Mouse (Mus musculus) embryonic facial prominence, embryonic 12.5 days (tissue): ENCODE measurements around the gene Zc3hav1. TPM values are rescaled to one million over a fixed set of nuclear protein-coding genes. Genes with fewer than 3 reads are reported as not detected.

Experiments
- ATAC-seq: fragments of 200-750 bp; cut with Nextera tagmentation; 2 replicates; pipeline ENCODE4 v1.8.0; 2017; ENCODE audit not compliant: insufficient number of reproducible peaks, insufficient read depth, low FRiP score, low TSS enrichment
- H3K27ac ChIP-seq: fragments of 300-500 bp; sonication (generic); 2 replicates; pipeline ENCODE4 v1.5.1; 2016; ENCODE audit warnings: mild to moderate bottlenecking
- H3K27me3 ChIP-seq: fragments of 300-500 bp; sonication (generic); 2 replicates; pipeline ENCODE4 v1.6.1; 2016; ENCODE audit warnings: mild to moderate bottlenecking, moderate library complexity
- H3K36me3 ChIP-seq: fragments of 300-500 bp; sonication (generic); 2 replicates; pipeline ENCODE4 v1.6.1; 2016; ENCODE audit warnings: mild to moderate bottlenecking
- H3K4me1 ChIP-seq: fragments of 300-500 bp; sonication (generic); 2 replicates; pipeline ENCODE4 v1.6.1; 2016
- H3K4me2 ChIP-seq: fragments of 300-500 bp; sonication (generic); replicated peaks from 2 replicates; pipeline ENCODE4 v1.6.1; 2016; ENCODE audit warnings: mild to moderate bottlenecking, moderate library complexity
- H3K4me3 ChIP-seq: fragments of 300-500 bp; sonication (generic); 2 replicates; pipeline ENCODE4 v1.5.1; 2016; ENCODE audit warnings: mild to moderate bottlenecking
- H3K9ac ChIP-seq: fragments of 300-500 bp; sonication (generic); 2 replicates; pipeline ENCODE4 v1.6.1; 2016; ENCODE audit warnings: mild to moderate bottlenecking, moderate library complexity
- H3K9me3 ChIP-seq: fragments of 300-500 bp; sonication (generic); 2 replicates; pipeline ENCODE4 v1.6.1; 2016; ENCODE audit warnings: mild to moderate bottlenecking, moderate library complexity
- WGBS: fragments of 180-500 bp; shearing (Covaris S2); methylation state at CpG from one replicate; pipeline ENCODE4 v1.1.7; 2016; 5-methylcytosine and 5-hydroxymethylcytosine counted together
- polyA plus RNA-seq: library from polyadenylated mRNA; unstranded; fragments of >200 nt; fragmentation: Nextera tagmentation; extraction: Ambion mirVana; gene quantifications from 2 replicates; pipeline ENCODE4 v1.2.1, GENCODE M21; 2016

The Zc3hav1 gene
- polyA plus RNA-seq, 1 experiment from 2014 or later: 2.7 TPM

DNA sequence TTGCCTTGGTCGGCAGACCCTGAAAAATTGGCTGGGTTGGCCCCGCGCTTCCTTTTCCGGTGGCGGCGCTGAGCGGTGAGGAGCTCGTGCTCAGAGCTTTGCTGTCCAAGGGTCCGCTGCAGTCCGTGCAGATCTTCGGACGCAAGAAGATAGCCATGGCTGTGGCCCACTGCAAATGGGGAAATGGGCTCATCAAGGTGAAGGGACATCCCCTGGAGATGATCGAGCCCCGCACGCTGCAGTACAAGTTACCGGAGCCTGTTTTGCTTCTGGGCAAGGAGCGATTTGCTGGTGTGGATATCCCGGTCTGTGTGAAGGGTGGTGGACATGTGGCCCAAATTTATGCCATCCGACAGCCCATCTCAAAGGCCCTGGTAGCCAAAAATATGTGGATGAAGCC, 70.0 kb downstream of the Zc3hav1 start:
- ATAC-seq: no peak
- Histone ChIP-seq H3K4me3 (no peak overlapping the region), H3K27ac (no peak overlapping the region), H3K4me1 (no peaks in the 10 kb centered on the region), H3K9ac (no peak overlapping the region), H3K9me3 (peaks cover 16% of the 10 kb centered on the region; the same call in 1 of the 2 replicates), H3K27me3 (no peaks in the 10 kb centered on the region), H3K36me3 (peaks cover 53% of the 10 kb centered on the region), H3K4me2 (no peak overlapping the region)
- 97% methylated on average over 19 of the region's 19 CpGs for WGBS

DNA sequence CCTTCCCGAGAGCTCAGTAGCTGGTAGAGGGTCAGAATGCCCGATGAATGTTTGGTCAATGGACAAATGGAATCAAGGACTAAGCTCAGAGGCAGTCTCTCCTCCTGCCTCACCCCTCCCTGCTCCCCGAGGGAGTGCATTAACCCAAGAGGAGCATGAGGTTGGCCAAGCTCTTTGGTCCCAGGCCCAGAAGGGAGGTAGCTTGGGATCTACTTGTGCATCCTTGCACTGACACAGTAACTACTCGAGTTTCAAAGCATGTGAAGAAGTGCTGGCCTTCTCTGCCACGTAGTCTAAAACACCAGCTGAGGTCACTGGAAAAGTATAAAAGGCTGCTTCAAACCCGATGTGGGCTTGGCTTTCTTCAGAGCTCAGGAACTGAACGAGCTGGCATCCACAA, 89.9 kb downstream of the Zc3hav1 start:
- H3K36me3 ChIP-seq: no peaks in the 10 kb centered on the region
- H3K27me3 ChIP-seq: no peaks in the 10 kb centered on the region
- H3K4me3 ChIP-seq: no peak overlapping the region
- no peak overlapping the region for H3K4me2 ChIP-seq
- WGBS: 78% methylated on average over 7 of the region's 7 CpGs
- no peaks in the 10 kb centered on the region for H3K4me1 ChIP-seq
- H3K27ac ChIP-seq: no peak overlapping the region
- H3K9ac ChIP-seq: no peak overlapping the region
- 0 out of 2 replicates have a peak, but pooled peaks cover 2% of the 10 kb centered on the region for H3K9me3 ChIP-seq
- ATAC-seq: no peak

DNA sequence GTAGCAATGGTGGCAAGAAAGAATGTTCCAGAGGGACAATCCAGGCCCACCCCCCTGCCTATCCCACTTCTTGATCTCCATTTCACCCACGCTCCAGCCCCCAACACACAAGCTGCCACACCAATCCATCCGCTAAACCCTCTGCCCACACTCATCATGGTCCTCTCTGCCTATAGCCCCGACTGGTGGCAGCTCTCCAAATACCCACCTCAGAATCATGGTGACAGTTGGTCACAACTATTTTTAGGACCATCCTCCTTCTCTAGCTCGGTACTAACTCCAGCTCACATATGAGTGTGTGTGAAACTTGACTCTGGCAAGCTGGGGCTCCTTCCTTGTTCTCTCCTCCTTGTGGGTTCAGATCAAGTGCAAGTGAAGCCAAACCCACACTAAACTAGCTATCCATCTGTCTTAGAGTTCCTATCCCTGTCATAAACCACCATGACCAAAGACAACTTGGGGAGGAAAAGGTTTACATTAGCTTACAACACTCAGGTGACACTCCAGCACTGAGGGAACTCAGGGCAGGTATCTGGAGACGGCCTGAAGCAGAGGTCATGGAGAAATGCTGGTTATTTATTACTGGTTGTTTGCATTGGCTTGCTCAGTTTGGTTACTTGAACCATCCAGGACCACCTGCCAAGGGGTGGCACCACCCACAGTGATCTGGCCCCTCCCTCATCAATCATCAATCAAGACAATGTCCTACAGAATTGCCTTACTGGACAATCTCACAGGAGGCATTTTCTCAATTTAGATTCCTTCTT, 90.8 kb downstream of the Zc3hav1 start:
- Histone ChIP-seq H3K27ac (no peak overlapping the region), H3K4me2 (no peak overlapping the region), H3K36me3 (no peaks in the 10 kb centered on the region), H3K9me3 (0 out of 2 replicates have a peak, but pooled peaks cover 2% of the 10 kb centered on the region), H3K4me3 (no peak overlapping the region), H3K27me3 (no peaks in the 10 kb centered on the region), H3K9ac (no peak overlapping the region), H3K4me1 (no peaks in the 10 kb centered on the region)
- no peak for ATAC-seq
- 79% methylated on average over 5 of the region's 5 CpGs for WGBS

DNA sequence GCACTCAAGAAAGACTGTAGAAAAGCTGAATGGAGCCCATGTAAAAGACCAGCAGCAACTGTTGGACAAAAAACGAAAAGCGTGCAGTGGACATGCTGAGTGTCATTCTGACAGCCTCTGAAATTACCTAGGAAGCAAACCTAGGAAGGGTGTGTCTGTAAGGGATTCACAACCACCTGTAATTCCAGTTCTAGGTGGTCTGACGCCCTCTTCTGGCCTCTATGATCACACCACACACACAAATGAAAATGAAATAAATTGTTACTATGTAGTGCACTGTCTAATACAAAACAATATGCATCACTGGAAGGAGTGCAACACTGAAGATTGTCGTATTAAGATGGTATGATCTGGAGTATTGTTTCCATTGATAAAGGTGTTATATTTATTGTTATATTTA, 92.5 kb downstream of the Zc3hav1 start:
- H3K27me3 ChIP-seq: no peaks in the 10 kb centered on the region
- no peak overlapping the region for H3K4me3 ChIP-seq
- H3K4me1 ChIP-seq: no peaks in the 10 kb centered on the region
- no peak overlapping the region for H3K9ac ChIP-seq
- no peak overlapping the region for H3K27ac ChIP-seq
- ATAC-seq: no peak
- no peak overlapping the region for H3K4me2 ChIP-seq
- H3K9me3 ChIP-seq: 0 out of 2 replicates have a peak, but pooled peaks cover 2% of the 10 kb centered on the region
- 61% methylated on average over 4 of the region's 4 CpGs for WGBS
- no peaks in the 10 kb centered on the region for H3K36me3 ChIP-seq

DNA sequence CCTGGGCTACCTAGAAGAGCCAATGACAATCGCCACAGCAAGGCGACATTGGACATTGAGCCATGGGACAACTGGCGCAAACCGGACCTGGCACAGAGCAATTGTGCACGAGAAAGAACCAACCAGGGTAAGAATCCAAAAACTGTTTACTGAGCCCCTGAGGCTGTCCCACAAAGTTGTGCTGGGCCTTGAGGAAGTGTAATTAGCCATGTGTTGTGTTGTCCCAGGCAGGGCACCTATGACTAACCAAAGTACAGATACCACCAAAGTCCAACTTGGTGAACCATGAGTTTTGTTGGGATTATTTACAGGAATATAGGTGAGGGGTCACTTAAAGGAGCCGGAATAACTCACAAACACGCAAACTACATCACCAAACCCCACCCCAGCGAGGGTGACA, 96.9 kb downstream of the Zc3hav1 start:
- H3K4me1 ChIP-seq: peaks cover 7% of the 10 kb centered on the region
- no peak overlapping the region for H3K4me2 ChIP-seq
- H3K36me3 ChIP-seq: no peaks in the 10 kb centered on the region
- no peak for ATAC-seq
- H3K4me3 ChIP-seq: no peak overlapping the region
- no peak overlapping the region for H3K9ac ChIP-seq
- WGBS: 93% methylated on average over 8 of the region's 8 CpGs
- H3K27me3 ChIP-seq: no peaks in the 10 kb centered on the region
- H3K27ac ChIP-seq: no peak overlapping the region
- H3K9me3 ChIP-seq: 0 out of 2 replicates have a peak, but pooled peaks cover 2% of the 10 kb centered on the region

DNA sequence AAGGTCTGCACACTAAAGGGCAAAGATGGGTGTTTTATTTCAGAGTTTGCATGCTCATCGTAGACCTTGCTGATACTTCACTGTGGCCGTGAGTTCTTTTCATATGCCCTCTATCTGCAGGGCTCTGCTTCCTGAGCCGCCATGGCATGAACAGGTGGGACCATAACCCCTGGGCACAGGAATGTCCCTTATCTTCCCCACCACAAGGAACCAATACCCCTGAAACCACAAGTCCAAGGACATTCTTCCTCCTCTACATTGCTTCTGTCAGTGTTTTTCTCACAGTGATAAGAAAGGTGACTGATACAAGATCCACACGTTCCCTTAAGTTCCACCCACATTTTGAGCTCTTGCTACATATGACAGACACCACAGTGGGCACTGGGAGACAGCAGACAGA, 97.6 kb downstream of the Zc3hav1 start:
- Histone ChIP-seq H3K4me2 (no peak overlapping the region), H3K27ac (no peak overlapping the region), H3K4me1 (peaks cover 14% of the 10 kb centered on the region), H3K27me3 (no peaks in the 10 kb centered on the region), H3K9ac (no peak overlapping the region), H3K36me3 (no peaks in the 10 kb centered on the region), H3K4me3 (no peak overlapping the region), H3K9me3 (0 out of 2 replicates have a peak, but pooled peaks cover 2% of the 10 kb centered on the region)
- ATAC-seq: no peak
- 88% methylated on average over 4 of the region's 4 CpGs for WGBS

DNA sequence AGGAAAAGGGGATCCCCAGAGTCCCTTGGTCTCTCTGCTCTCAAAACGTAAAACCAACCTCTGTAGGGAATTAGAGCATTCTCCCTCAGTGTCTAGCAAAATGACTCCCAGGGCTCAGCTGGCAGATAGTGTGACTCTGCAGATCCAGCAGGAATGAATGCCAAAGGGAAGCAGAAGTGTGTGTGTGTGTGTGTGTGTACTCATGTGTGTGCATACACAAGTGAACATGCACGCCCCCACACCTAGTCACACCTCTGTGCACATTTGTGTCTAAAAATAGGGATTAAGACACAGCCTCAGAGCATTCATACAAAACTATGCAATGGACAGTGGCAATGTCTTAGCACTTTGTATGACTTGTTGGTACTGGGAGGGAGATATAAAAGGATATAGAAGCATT, 98.6 kb downstream of the Zc3hav1 start:
- no peak overlapping the region for H3K4me3 ChIP-seq
- peaks cover 22% of the 10 kb centered on the region for H3K4me1 ChIP-seq
- no peaks in the 10 kb centered on the region for H3K27me3 ChIP-seq
- no peaks in the 10 kb centered on the region for H3K36me3 ChIP-seq
- H3K9ac ChIP-seq: no peak overlapping the region
- H3K4me2 ChIP-seq: no peak overlapping the region
- no peak for ATAC-seq
- 0 out of 2 replicates have a peak, but pooled peaks cover 2% of the 10 kb centered on the region for H3K9me3 ChIP-seq
- 58% methylated on average over 2 of the region's 2 CpGs for WGBS
- H3K27ac ChIP-seq: no peak overlapping the region

Other genes with a start within 250 kb of the Zc3hav1 start
- gene Tmem213, start 245.3 kb downstream of the Zc3hav1 start, polyA plus RNA-seq: 0.52 TPM in 1 of 2 replicates, not detected in the other
- 0.22 and 0.36 TPM in 2 replicates for gene Atp6v0a4, start 230.0 kb downstream of the Zc3hav1 start, polyA plus RNA-seq
- 8.7 and 9.7 TPM in 2 replicates for gene D630045J12Rik, start 100.6 kb downstream of the Zc3hav1 start, polyA plus RNA-seq
- 15.6 and 17.6 TPM in 2 replicates for gene Zc3hav1l, start 55.3 kb downstream of the Zc3hav1 start, polyA plus RNA-seq
- gene Ttc26, start 26.9 kb upstream of the Zc3hav1 start, polyA plus RNA-seq: 12.7 and 12.9 TPM in 2 replicates
- 17.1 and 21.4 TPM in 2 replicates for gene Ubn2, start 79.3 kb upstream of the Zc3hav1 start, polyA plus RNA-seq
- 94.9 and 102 TPM in 2 replicates for gene Fmc1, start 178.9 kb upstream of the Zc3hav1 start, polyA plus RNA-seq
- gene Luc7l2, start 196.7 kb upstream of the Zc3hav1 start, polyA plus RNA-seq: 57.0 and 62.0 TPM in 2 replicates